Mouse (Mus musculus): ENCODE results near the gene Cubn.

The Cubn gene

GRCm38 (mm10) chr2:13232305-13232704 lies 259.3 kb downstream of the Cubn start:
- no peak for DNase-seq

GRCm38 (mm10) chr2:13229686-13230085 lies 261.9 kb downstream of the Cubn start:
- DNase-seq, result no peak
